Mouse (Mus musculus) kidney, adult 2 months (tissue): Measurements from ENCODE around the gene Ercc8.

Experiments used
- CTCF ChIP-seq: fragments of 200-500 bp; conservative IDR thresholded peaks from 2 replicates; pipeline ENCODE4 v1.5.1; 2011; ENCODE audit warnings: low read depth, mild to moderate bottlenecking, control low read depth, low read length, moderate library complexity, mixed read lengths; ENCODE audit not compliant: insufficient read depth, insufficient read length
- POLR2A ChIP-seq: fragments of 200-500 bp; IDR thresholded peaks from one replicate; pipeline ENCODE4 v1.6.1; 2011; ENCODE audit warnings: low read depth, low read length, control low read depth

DNA sequence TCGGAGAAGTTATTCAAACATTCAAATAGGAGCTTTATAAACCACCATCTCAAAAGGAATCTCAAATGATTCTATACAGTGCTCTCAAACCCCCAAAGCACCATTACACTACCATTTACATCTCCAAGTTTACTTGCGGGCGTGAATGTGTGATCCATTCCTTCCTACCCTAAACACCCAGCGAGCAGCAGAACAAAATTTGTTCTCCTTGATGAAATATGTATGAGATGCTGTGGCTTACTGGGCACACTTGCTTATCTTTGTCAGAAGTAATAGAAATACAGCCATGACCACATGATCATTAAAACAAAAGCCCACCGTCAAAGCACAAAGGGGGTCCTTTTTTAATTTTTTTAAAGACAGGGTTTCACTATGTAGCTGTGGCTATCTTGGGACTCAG, 45.0 kb upstream of the Ercc8 start:
- TF ChIP-seq POLR2A, result no peak
- TF ChIP-seq CTCF, result no peak
